Mouse (Mus musculus) bone marrow macrophage, adult 2 months (primary cell): Measurements from ENCODE around the gene Dscaml1.

Source experiments
- CTCF ChIP-seq: IDR thresholded peaks from 2 replicates; pipeline ENCODE4 v1.5.1; 2012; ENCODE audit warnings: low read depth, mild to moderate bottlenecking, low read length, moderate library complexity
- POLR2A ChIP-seq: IDR thresholded peaks from 2 replicates; pipeline ENCODE4 v1.6.1; 2012; ENCODE audit warnings: mild to moderate bottlenecking, low read depth, low read length, borderline replicate concordance

DNA sequence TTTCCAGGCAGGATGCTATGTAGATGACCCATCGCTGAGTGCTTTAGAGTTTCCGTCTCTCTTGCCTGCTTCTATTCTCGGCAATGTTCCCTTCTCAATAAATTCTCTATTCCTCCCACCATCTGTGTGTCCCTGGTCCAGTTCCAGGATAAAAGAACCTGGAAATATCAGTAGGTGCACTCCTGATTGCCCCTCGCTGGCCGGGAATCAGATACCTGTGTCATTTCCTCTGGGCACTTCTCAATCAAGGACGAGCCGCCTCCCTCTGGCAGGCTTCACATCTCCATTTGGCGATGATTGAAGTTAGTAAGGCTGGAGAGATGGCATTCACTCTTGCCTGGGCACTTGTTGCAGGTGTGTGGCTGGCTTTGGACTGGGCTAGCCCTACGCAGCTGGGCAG, 54.5 kb downstream of the Dscaml1 start:
- TF ChIP-seq CTCF (no peak), POLR2A (no peak)
